Mouse (Mus musculus): ENCODE data around the gene Cryz. TPM values are rescaled to one million over a fixed set of nuclear protein-coding genes. Genes with fewer than 3 reads are reported as not detected.

Cryz gene
- polyA plus RNA-seq, 1 experiment from 2014 or later = 10.6 TPM

DNA sequence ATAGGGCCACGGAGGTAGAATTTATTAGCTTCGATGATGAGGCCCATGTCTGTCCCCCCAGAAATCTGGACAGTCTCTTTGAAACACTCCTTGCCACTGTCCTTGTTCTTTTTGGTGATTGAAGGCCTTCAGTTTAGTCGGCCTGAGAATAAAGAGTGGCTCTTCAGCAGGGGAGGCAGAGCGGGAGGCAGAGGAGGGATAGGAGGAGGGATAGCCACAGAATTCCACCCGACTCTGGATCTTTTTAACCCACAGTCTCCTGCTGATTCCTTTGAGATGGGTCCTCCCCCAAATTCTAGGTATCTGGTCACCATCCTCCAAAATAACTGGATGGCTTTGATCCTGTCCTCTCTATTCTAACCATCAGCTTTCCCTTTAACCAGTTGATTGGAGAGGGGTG lies 56.9 kb downstream of the Cryz start:
- Histone ChIP-seq H3K9ac (ENCODE audit: low read depth, low read length) (peak overlapping the region; percentile 43), H3K4me1 (ENCODE audit: control insufficient read depth, insufficient read depth, low read length) (peaks cover 16% of the 10 kb centered on the region), H3K27ac (ENCODE audit: low read length) (peak overlapping the region; percentile 79), H3K4me3 (ENCODE audit: low read depth, low read length) (no peak overlapping the region), H3K36me3 (ENCODE audit: control insufficient read depth, insufficient read depth, low read length) (no peaks in the 10 kb centered on the region), H3K9me3 (replicated peaks; ENCODE audit: control insufficient read depth, low read length, poor library complexity, severe bottlenecking) (no peaks in the 10 kb centered on the region), H3K27me3 (ENCODE audit: control insufficient read depth, insufficient read depth, low read depth, low read length) (no peaks in the 10 kb centered on the region), H3K4me2 (ENCODE audit: low read length) (peak overlapping the region; percentile 23; the same call in 1 of the 2 replicates)
- peak; percentile 19; the same call in 1 of the 2 replicates for ATAC-seq
- 28% methylated on average over 5 of the region's 5 CpGs for WGBS

DNA sequence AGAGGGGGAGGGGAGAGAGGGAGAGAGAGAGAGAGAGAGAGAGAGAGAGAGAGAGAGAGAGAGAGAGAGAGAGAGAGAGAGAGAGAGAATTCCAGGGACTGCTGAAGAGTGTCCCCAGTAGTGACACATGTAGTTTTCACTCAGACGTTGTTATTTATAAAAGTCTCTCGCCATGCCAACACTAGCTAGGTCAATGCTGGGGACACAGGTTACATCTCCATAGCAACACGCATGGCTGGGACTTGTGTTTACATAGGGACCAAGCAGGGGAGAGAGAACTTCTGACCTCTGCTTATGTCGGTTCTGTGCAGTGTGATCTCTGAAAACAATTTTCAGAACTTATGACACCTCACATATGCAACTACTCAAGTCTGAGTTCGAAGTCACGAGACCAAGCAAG lies 57.8 kb downstream of the Cryz start:
- 64% methylated on average over 6 of the region's 6 CpGs for WGBS
- Histone ChIP-seq H3K4me2 (ENCODE audit: low read length) (no peak overlapping the region), H3K4me3 (ENCODE audit: low read depth, low read length) (no peak overlapping the region), H3K9me3 (replicated peaks; ENCODE audit: control insufficient read depth, low read length, poor library complexity, severe bottlenecking) (no peaks in the 10 kb centered on the region), H3K27me3 (ENCODE audit: control insufficient read depth, insufficient read depth, low read depth, low read length) (no peaks in the 10 kb centered on the region), H3K4me1 (ENCODE audit: control insufficient read depth, insufficient read depth, low read length) (peaks cover 16% of the 10 kb centered on the region), H3K36me3 (ENCODE audit: control insufficient read depth, insufficient read depth, low read length) (no peaks in the 10 kb centered on the region), H3K27ac (ENCODE audit: low read length) (no peak overlapping the region), H3K9ac (ENCODE audit: low read depth, low read length) (no peak overlapping the region)
- ATAC-seq = no peak

- H3K9me3 ChIP-seq (replicated peaks; ENCODE audit: control insufficient read depth, low read length, poor library complexity, severe bottlenecking) = no peaks in the 10 kb centered on the region
- H3K27me3 ChIP-seq (ENCODE audit: control insufficient read depth, insufficient read depth, low read depth, low read length) = no peaks in the 10 kb centered on the region
- WGBS = 86% methylated on average over 12 of the region's 12 CpGs
- no peak overlapping the region for H3K4me3 ChIP-seq (ENCODE audit: low read depth, low read length)
- H3K4me2 ChIP-seq (ENCODE audit: low read length) = no peak overlapping the region
- peaks cover 16% of the 10 kb centered on the region for H3K4me1 ChIP-seq (ENCODE audit: control insufficient read depth, insufficient read depth, low read length)
- H3K9ac ChIP-seq (ENCODE audit: low read depth, low read length) = no peak overlapping the region
- no peak for ATAC-seq
- no peak overlapping the region for H3K27ac ChIP-seq (ENCODE audit: low read length)
- no peaks in the 10 kb centered on the region for H3K36me3 ChIP-seq (ENCODE audit: control insufficient read depth, insufficient read depth, low read length)
Measured at GRCm38 (mm10) chr3:154654901-154655300, 58.4 kb downstream of the Cryz start.

DNA sequence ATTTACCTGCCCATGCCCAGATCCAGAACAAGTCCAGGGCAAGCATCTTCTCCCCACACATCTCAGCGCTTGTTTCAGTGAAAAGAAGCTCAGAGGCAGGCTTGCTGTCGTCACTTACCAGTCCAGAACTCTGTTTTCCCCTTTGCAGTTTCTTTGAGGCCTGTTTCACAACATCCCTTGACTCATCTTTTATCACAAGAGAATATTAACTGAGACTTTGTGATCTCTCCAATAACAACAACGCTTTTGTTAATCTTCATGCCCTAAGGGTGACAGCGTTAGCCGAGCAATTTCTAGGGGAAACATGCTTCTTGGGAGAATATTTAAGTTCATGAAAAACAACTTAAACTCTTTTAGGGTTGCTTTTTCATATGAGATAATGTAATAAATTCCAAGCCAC lies 59.2 kb downstream of the Cryz start:
- Histone ChIP-seq H3K36me3 (ENCODE audit: control insufficient read depth, insufficient read depth, low read length) (no peaks in the 10 kb centered on the region), H3K4me2 (ENCODE audit: low read length) (no peak overlapping the region), H3K4me1 (ENCODE audit: control insufficient read depth, insufficient read depth, low read length) (peaks cover 16% of the 10 kb centered on the region), H3K9me3 (replicated peaks; ENCODE audit: control insufficient read depth, low read length, poor library complexity, severe bottlenecking) (no peaks in the 10 kb centered on the region), H3K27me3 (ENCODE audit: control insufficient read depth, insufficient read depth, low read depth, low read length) (no peaks in the 10 kb centered on the region), H3K27ac (ENCODE audit: low read length) (no peak overlapping the region), H3K4me3 (ENCODE audit: low read depth, low read length) (no peak overlapping the region), H3K9ac (ENCODE audit: low read depth, low read length) (no peak overlapping the region)
- no peak for ATAC-seq
- 89% methylated on average over 5 of the region's 5 CpGs for WGBS

DNA sequence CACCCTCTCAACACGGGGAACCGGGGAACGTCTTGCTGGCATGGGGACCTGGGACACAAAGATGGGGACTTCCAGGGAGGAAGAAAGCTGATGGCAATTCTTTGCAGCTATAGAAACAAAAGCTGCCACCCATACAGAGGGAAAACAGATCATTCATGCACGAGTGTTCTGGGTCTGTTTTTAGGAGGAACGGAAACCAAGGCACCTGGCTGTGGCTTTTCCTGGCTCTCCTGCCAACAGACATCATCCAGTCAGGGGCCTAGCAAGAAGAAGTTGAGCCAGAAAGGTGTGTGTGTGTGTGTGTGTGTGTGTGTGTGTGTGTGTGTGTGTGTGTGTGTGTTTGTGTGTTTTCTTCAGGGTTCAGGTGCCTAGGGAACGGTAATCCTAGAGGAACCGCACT lies 67.0 kb downstream of the Cryz start, which contains the start of gene Erich3:
Gene Erich3, plus strand, starts transcription at position 315 of the 400 bp plus-strand sequence.
- Histone ChIP-seq H3K27me3 (ENCODE audit: control insufficient read depth, insufficient read depth, low read depth, low read length) (no peaks in the 10 kb centered on the region), H3K9ac (ENCODE audit: low read depth, low read length) (peak within 1 kb of the TSS; percentile 66), H3K36me3 (ENCODE audit: control insufficient read depth, insufficient read depth, low read length) (no peaks in the 10 kb centered on the region), H3K27ac (ENCODE audit: low read length) (peak within 1 kb of the TSS; percentile 88), H3K9me3 (replicated peaks; ENCODE audit: control insufficient read depth, low read length, poor library complexity, severe bottlenecking) (no peaks in the 10 kb centered on the region), H3K4me2 (ENCODE audit: low read length) (peak within 1 kb of the TSS; percentile 63), H3K4me1 (ENCODE audit: control insufficient read depth, insufficient read depth, low read length) (peaks cover 12% of the 10 kb centered on the region), H3K4me3 (ENCODE audit: low read depth, low read length) (peak within 1 kb of the TSS; percentile 35)
- ATAC-seq = peak; percentile 18; the same call in 1 of the 2 replicates
- 23% methylated on average over 7 of the region's 7 CpGs for WGBS

- peak overlapping the region; percentile 35 for H3K4me3 ChIP-seq (ENCODE audit: low read depth, low read length)
- no peaks in the 10 kb centered on the region for H3K36me3 ChIP-seq (ENCODE audit: control insufficient read depth, insufficient read depth, low read length)
- peaks cover 12% of the 10 kb centered on the region for H3K4me1 ChIP-seq (ENCODE audit: control insufficient read depth, insufficient read depth, low read length)
- 2% methylated on average over 22 of the region's 27 CpGs for WGBS
- H3K9ac ChIP-seq (ENCODE audit: low read depth, low read length) = peak overlapping the region; percentile 66
- peak overlapping the region; percentile 88 for H3K27ac ChIP-seq (ENCODE audit: low read length)
- H3K9me3 ChIP-seq (replicated peaks; ENCODE audit: control insufficient read depth, low read length, poor library complexity, severe bottlenecking) = no peaks in the 10 kb centered on the region
- H3K4me2 ChIP-seq (ENCODE audit: low read length) = peak overlapping the region; percentile 63
- peak; percentile 88 for ATAC-seq
- no peaks in the 10 kb centered on the region for H3K27me3 ChIP-seq (ENCODE audit: control insufficient read depth, insufficient read depth, low read depth, low read length)
Measured at GRCm38 (mm10) chr3:154663976-154664581, 67.6 kb downstream of the Cryz start.

DNA sequence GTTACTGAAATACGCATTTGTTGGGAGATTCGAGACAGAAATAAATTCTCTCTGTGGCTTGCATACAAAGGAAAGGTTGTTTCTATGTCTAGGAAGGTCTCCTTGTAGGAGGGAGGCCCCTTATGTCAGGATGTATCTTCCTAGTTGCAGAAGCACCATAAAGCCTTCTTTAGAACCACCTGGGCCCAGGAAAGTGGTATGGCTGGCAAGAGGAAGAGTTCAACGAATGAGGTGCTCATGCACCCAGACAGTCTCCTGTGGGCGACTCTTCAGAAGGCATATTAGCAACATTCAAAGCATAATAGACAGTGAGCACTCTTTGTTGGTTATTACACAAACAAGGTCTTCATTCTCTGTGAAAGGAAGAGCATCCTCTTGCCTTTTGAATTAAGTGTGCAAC lies 68.1 kb downstream of the Cryz start:
- 23% methylated on average over 4 of the region's 4 CpGs for WGBS
- Histone ChIP-seq H3K4me3 (ENCODE audit: low read depth, low read length) (peak overlapping the region; percentile 35), H3K4me2 (ENCODE audit: low read length) (peak overlapping the region; percentile 63), H3K9me3 (replicated peaks; ENCODE audit: control insufficient read depth, low read length, poor library complexity, severe bottlenecking) (no peaks in the 10 kb centered on the region), H3K9ac (ENCODE audit: low read depth, low read length) (peak overlapping the region; percentile 66; the same call in 1 of the 2 replicates), H3K27ac (ENCODE audit: low read length) (peak overlapping the region; percentile 88), H3K4me1 (ENCODE audit: control insufficient read depth, insufficient read depth, low read length) (peaks cover 12% of the 10 kb centered on the region), H3K27me3 (ENCODE audit: control insufficient read depth, insufficient read depth, low read depth, low read length) (no peaks in the 10 kb centered on the region), H3K36me3 (ENCODE audit: control insufficient read depth, insufficient read depth, low read length) (no peaks in the 10 kb centered on the region)
- ATAC-seq = peak; percentile 23; the same call in 1 of the 2 replicates

DNA sequence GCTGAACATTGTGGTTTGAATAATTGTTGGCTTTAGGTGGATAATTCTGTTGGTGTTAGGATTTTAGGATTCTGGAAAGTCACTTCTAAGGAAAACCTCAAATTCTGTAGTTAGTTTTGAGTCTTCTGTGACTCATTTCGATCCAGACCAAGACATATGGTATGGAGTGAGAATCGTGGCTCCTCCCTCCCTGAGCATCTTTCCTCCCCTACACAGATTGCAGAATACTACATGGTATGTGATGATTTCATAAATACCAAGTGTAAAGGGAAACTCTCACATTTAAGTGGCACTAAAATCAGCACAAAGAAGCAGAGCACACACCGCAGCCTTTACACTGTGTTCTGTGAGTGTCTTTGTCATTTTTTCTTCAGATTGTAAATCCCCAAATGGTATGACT lies 72.0 kb downstream of the Cryz start:
- no peak overlapping the region for H3K27ac ChIP-seq (ENCODE audit: low read length)
- H3K4me3 ChIP-seq (ENCODE audit: low read depth, low read length) = no peak overlapping the region
- no peak overlapping the region for H3K9ac ChIP-seq (ENCODE audit: low read depth, low read length)
- H3K9me3 ChIP-seq (replicated peaks; ENCODE audit: control insufficient read depth, low read length, poor library complexity, severe bottlenecking) = no peaks in the 10 kb centered on the region
- 87% methylated on average over 3 of the region's 3 CpGs for WGBS
- H3K27me3 ChIP-seq (ENCODE audit: control insufficient read depth, insufficient read depth, low read depth, low read length) = no peaks in the 10 kb centered on the region
- peaks cover 10% of the 10 kb centered on the region for H3K4me1 ChIP-seq (ENCODE audit: control insufficient read depth, insufficient read depth, low read length)
- H3K4me2 ChIP-seq (ENCODE audit: low read length) = no peak overlapping the region
- ATAC-seq = no peak
- H3K36me3 ChIP-seq (ENCODE audit: control insufficient read depth, insufficient read depth, low read length) = no peaks in the 10 kb centered on the region

DNA sequence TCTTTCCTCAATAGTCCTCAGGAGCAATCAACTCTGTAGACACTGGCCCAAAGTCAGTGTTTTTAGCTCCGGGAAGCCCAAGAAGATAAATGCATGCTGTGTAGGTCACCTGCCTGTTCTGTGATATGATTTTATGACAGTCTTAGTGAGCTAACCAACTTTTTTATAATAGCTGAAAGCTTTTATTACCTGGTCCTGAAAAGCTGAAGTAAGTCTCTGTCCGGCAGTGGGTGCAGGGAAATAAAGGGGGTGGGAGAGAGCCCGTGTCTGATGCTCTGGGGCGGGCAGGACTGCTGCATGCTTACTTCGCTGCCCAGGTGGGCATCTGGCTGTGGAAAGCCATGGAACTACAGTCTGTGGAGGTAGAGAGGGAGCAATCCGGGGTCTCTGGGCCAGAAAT lies 74.1 kb downstream of the Cryz start:
- Histone ChIP-seq H3K9me3 (replicated peaks; ENCODE audit: control insufficient read depth, low read length, poor library complexity, severe bottlenecking) (no peaks in the 10 kb centered on the region), H3K4me3 (ENCODE audit: low read depth, low read length) (no peak overlapping the region), H3K27me3 (ENCODE audit: control insufficient read depth, insufficient read depth, low read depth, low read length) (no peaks in the 10 kb centered on the region), H3K4me1 (ENCODE audit: control insufficient read depth, insufficient read depth, low read length) (no peaks in the 10 kb centered on the region; the same call in 1 of the 2 replicates), H3K9ac (ENCODE audit: low read depth, low read length) (no peak overlapping the region), H3K36me3 (ENCODE audit: control insufficient read depth, insufficient read depth, low read length) (no peaks in the 10 kb centered on the region), H3K4me2 (ENCODE audit: low read length) (no peak overlapping the region), H3K27ac (ENCODE audit: low read length) (no peak overlapping the region)
- 90% methylated on average over 6 of the region's 6 CpGs for WGBS
- no peak for ATAC-seq
